12 mouse cellular contexts compared by ENCODE assay signal in the genomic region with DNA sequence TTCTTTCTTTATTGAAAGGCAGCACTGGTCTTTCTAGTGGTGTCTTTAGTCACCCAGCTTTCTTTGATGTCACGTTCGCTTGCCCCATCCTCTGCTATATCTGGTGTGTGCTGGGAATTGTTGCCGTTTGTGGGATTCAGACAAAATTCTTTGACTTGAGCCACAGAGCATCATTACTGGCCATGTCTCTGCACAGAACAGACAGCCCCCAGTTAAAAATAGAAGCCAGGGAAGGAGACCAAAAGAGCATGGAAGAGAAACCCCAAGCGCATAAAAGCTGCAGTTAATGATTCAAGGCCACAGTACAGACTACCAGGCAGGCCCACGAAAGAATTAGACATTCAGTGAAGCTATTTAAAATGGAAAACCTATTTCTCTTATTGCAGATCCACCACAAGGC.
DNase-seq lines count a peak whose midpoint lies in the region; ATAC-seq and TF ChIP-seq lines count a peak whose summit lies in the region.
"Had no signal": no experiment of that assay in that cellular context is flagged by ENCODE, and none has a peak within 500 bp of the region (broad histone marks: within the 10 kb centered on the region; RNA-seq: fewer than 3 reads in every experiment).

No protein-coding gene starts in this region.

- H3K4me2 ChIP-seq in kidney, embryonic 16.5 days (replicated peaks; ENCODE audit: low read depth, low read length) = no peak overlapping the region; the same call in 1 of the 2 replicates
- no peak overlapping the region for H3K4me2 ChIP-seq in embryonic facial prominence, embryonic 14.5 days (ENCODE audit: low read depth, low read length)
- H3K4me2 ChIP-seq in hindbrain, embryonic 12.5 days (replicated peaks) = no peak overlapping the region
- H3K4me2 ChIP-seq in midbrain, postnatal 0 days (ENCODE audit: low read depth, low read length, poor library complexity, severe bottlenecking) = no peak overlapping the region
- H3K4me2 ChIP-seq: liver, embryonic 13.5 days had no signal

- WGBS in kidney, embryonic 16.5 days = 40% methylated on average over 5 of the region's 5 CpGs
- WGBS in embryonic facial prominence, embryonic 14.5 days = 33% methylated on average over 5 of the region's 5 CpGs
- WGBS in hindbrain, embryonic 12.5 days = 32% methylated on average over 5 of the region's 5 CpGs
- WGBS in midbrain, postnatal 0 days = 24% methylated on average over 5 of the region's 5 CpGs
- 44% methylated on average over 5 of the region's 5 CpGs for WGBS in cerebellum, adult 2 months

- H3K27ac ChIP-seq in kidney, embryonic 16.5 days (ENCODE audit: low read length) = 0 out of 2 replicates have a peak overlapping the region, but pooled peaks have one; percentile 34
- peak overlapping the region; percentile 50; the same call in 1 of the 2 replicates for H3K27ac ChIP-seq in embryonic facial prominence, embryonic 14.5 days (replicated peaks; ENCODE audit: low read depth, low read length)
- peak overlapping the region; percentile 13; the same call in 1 of the 2 replicates for H3K27ac ChIP-seq in hindbrain, embryonic 12.5 days
- peak overlapping the region; percentile 13; the same call in 1 of the 2 replicates for H3K27ac ChIP-seq in midbrain, postnatal 0 days (ENCODE audit: low read depth, low read length)
- H3K27ac ChIP-seq in cerebellum, adult 2 months (ENCODE audit: insufficient read depth, low read length) = no peak overlapping the region
- H3K27ac ChIP-seq: liver, embryonic 13.5 days had no signal

- H3K4me3 ChIP-seq in kidney, embryonic 16.5 days (ENCODE audit: low read length) = no peak overlapping the region
- H3K4me3 ChIP-seq in embryonic facial prominence, embryonic 14.5 days (ENCODE audit: low read depth, low read length) = no peak overlapping the region
- H3K4me3 ChIP-seq in hindbrain, embryonic 12.5 days = no peak overlapping the region
- no peak overlapping the region for H3K4me3 ChIP-seq in midbrain, postnatal 0 days (ENCODE audit: low read depth, low read length)
- no peak overlapping the region for H3K4me3 ChIP-seq in cerebellum, adult 2 months (replicated peaks; ENCODE audit: insufficient read depth, low read depth, low read length)
- H3K4me3 ChIP-seq: liver, embryonic 13.5 days had no signal

- no peaks in the 10 kb centered on the region for H3K9me3 ChIP-seq in kidney, embryonic 16.5 days (ENCODE audit: low read length)
- H3K9me3 ChIP-seq in embryonic facial prominence, embryonic 14.5 days (ENCODE audit: control insufficient read depth, low read length) = no peaks in the 10 kb centered on the region
- no peaks in the 10 kb centered on the region for H3K9me3 ChIP-seq in hindbrain, embryonic 12.5 days (replicated peaks)
- H3K9me3 ChIP-seq in midbrain, postnatal 0 days (ENCODE audit: low read length) = no peaks in the 10 kb centered on the region
- H3K9me3 ChIP-seq: G1E; liver, embryonic 13.5 days had no signal

- no peak for ATAC-seq in kidney, embryonic 16.5 days (ENCODE audit: low FRiP score, low TSS enrichment)
- no peak for ATAC-seq in embryonic facial prominence, embryonic 14.5 days (ENCODE audit: low read depth)
- ATAC-seq in hindbrain, embryonic 12.5 days (ENCODE audit: low FRiP score) = no peak
- no peak; the same call in 1 of the 2 replicates for ATAC-seq in midbrain, postnatal 0 days (ENCODE audit: low FRiP score)
- ATAC-seq: inflammation-experienced regulatory T-cells, adult 6 months had no signal

- no peak for DNase-seq in kidney, postnatal 36 days
- DNase-seq in embryonic facial prominence, embryonic 14.5 days (ENCODE audit: low spot score) = peak; percentile 17
- DNase-seq in midbrain, postnatal 0 days (ENCODE audit: low spot score) = peak; percentile 7
- no peak for DNase-seq in ovary, postnatal 36 days (ENCODE audit: low spot score)
- DNase-seq in urinary bladder, adult 18-20 months (ENCODE audit: low spot score in 2 of 2) = no peak
- no peak for DNase-seq in cerebellum, adult 2 months
- DNase-seq: liver, embryonic 13.5 days; thymus, postnatal 36 days had no signal

- no peaks in the 10 kb centered on the region for H3K4me1 ChIP-seq in kidney, embryonic 16.5 days (ENCODE audit: insufficient read depth, low read length)
- peaks cover 7% of the 10 kb centered on the region for H3K4me1 ChIP-seq in embryonic facial prominence, embryonic 14.5 days (ENCODE audit: control insufficient read depth, insufficient read depth, low read length)
- H3K4me1 ChIP-seq in hindbrain, embryonic 12.5 days = peaks cover 8% of the 10 kb centered on the region
- H3K4me1 ChIP-seq in midbrain, postnatal 0 days (ENCODE audit: insufficient read depth, low read length) = no peaks in the 10 kb centered on the region
- H3K4me1 ChIP-seq in cerebellum, adult 2 months (ENCODE audit: control insufficient read depth, insufficient read depth, low read length) = no peaks in the 10 kb centered on the region
- H3K4me1 ChIP-seq: liver, embryonic 13.5 days had no signal

- no peaks in the 10 kb centered on the region for H3K27me3 ChIP-seq in kidney, embryonic 16.5 days (ENCODE audit: insufficient read depth, low read length)
- no peaks in the 10 kb centered on the region for H3K27me3 ChIP-seq in embryonic facial prominence, embryonic 14.5 days (replicated peaks; ENCODE audit: control insufficient read depth, insufficient read depth, low read length)
- no peaks in the 10 kb centered on the region for H3K27me3 ChIP-seq in hindbrain, embryonic 12.5 days
- no peaks in the 10 kb centered on the region for H3K27me3 ChIP-seq in midbrain, postnatal 0 days (ENCODE audit: insufficient read depth, low read length)
- no peaks in the 10 kb centered on the region for H3K27me3 ChIP-seq in cerebellum, adult 2 months (ENCODE audit: control insufficient read depth, insufficient read depth, low read length)
- H3K27me3 ChIP-seq: liver, embryonic 13.5 days had no signal

- no peaks in the 10 kb centered on the region for H3K36me3 ChIP-seq in kidney, embryonic 16.5 days (ENCODE audit: insufficient read depth, low read length)
- no peaks in the 10 kb centered on the region for H3K36me3 ChIP-seq in embryonic facial prominence, embryonic 14.5 days (ENCODE audit: control insufficient read depth, insufficient read depth, low read length)
- no peaks in the 10 kb centered on the region for H3K36me3 ChIP-seq in hindbrain, embryonic 12.5 days
- no peaks in the 10 kb centered on the region for H3K36me3 ChIP-seq in midbrain, postnatal 0 days (ENCODE audit: insufficient read depth, low read length)
- H3K36me3 ChIP-seq: G1E; liver, embryonic 13.5 days had no signal

- no peak overlapping the region for H3K9ac ChIP-seq in kidney, embryonic 16.5 days (replicated peaks; ENCODE audit: low read length)
- no peak overlapping the region for H3K9ac ChIP-seq in embryonic facial prominence, embryonic 14.5 days (ENCODE audit: low read depth, low read length)
- H3K9ac ChIP-seq in hindbrain, embryonic 12.5 days = no peak overlapping the region
- H3K9ac ChIP-seq in midbrain, postnatal 0 days (replicated peaks; ENCODE audit: low read length, poor library complexity, severe bottlenecking) = no peak overlapping the region
- H3K9ac ChIP-seq: liver, embryonic 13.5 days had no signal

- TF ChIP-seq POLR2A in cerebellum, adult 2 months (IDR thresholded peaks at IDR 0.05; ENCODE audit: borderline replicate concordance, insufficient read depth, low read length) = no peak

- TF ChIP-seq CTCF in midbrain, postnatal 0 days (IDR thresholded peaks at IDR 0.05) = no peak
- TF ChIP-seq CTCF in cerebellum, adult 2 months (IDR thresholded peaks at IDR 0.05; ENCODE audit: borderline replicate concordance, insufficient read depth, low read depth, low read length) = no peak

Comparison
In these comparisons a context has a peak if more than half of its experiments do, and no peak if none do; other contexts are left out.
1. DNase-seq: peak in embryonic facial prominence, embryonic 14.5 days (single experiment) and midbrain, postnatal 0 days (single experiment); none in kidney, postnatal 36 days (0 of 2), ovary, postnatal 36 days (single experiment), urinary bladder, adult 18-20 months (0 of 2) and cerebellum, adult 2 months (0 of 2).